Mouse (Mus musculus) midbrain, embryonic 14.5 days (tissue): ENCODE results near the gene Qrsl1. TPM values are rescaled to one million over a fixed set of nuclear protein-coding genes. Genes with fewer than 3 reads are reported as not detected.

Experiments
- ATAC-seq: fragments of 200-750 bp; cut with Nextera tagmentation; 2 replicates; pipeline ENCODE4 v1.8.0; 2017; ENCODE audit warnings: moderate number of reproducible peaks, moderate library complexity; ENCODE audit not compliant: low FRiP score, low TSS enrichment
- DNase-seq: peaks from one replicate; pipeline ENCODE4 v3.0.0-alpha.2; 2015
- H3K27ac ChIP-seq: fragments of 300-500 bp; sonication (generic); replicated peaks from 2 replicates; pipeline ENCODE4 v1.5.1; 2014; ENCODE audit warnings: mild to moderate bottlenecking, low read depth, low read length, moderate library complexity
- H3K27me3 ChIP-seq: fragments of 300-500 bp; sonication (generic); 2 replicates; pipeline ENCODE4 v1.6.1; 2014; ENCODE audit warnings: low read length, control low read depth, mixed read lengths; ENCODE audit not compliant: control insufficient read depth, insufficient read depth
- H3K36me3 ChIP-seq: fragments of 300-500 bp; sonication (generic); 2 replicates; pipeline ENCODE4 v1.6.1; 2014; ENCODE audit warnings: low read length, control low read depth; ENCODE audit not compliant: control insufficient read depth, insufficient read depth
- H3K4me1 ChIP-seq: fragments of 300-500 bp; sonication (generic); 2 replicates; pipeline ENCODE4 v1.6.1; 2014; ENCODE audit warnings: mild to moderate bottlenecking, antibody characterized with exemption, low read length, control low read depth; ENCODE audit not compliant: control insufficient read depth, insufficient read depth
- H3K4me2 ChIP-seq: fragments of 300-500 bp; sonication (generic); 2 replicates; pipeline ENCODE4 v1.6.1; 2014; ENCODE audit warnings: mild to moderate bottlenecking, low read length, moderate library complexity
- H3K4me3 ChIP-seq: fragments of 300-500 bp; sonication (generic); replicated peaks from 2 replicates; pipeline ENCODE4 v1.5.1; 2014; ENCODE audit warnings: low read depth, low read length
- H3K9ac ChIP-seq: fragments of 300-500 bp; sonication (generic); replicated peaks from 2 replicates; pipeline ENCODE4 v1.6.1; 2014; ENCODE audit warnings: mild to moderate bottlenecking, low read length, moderate library complexity
- H3K9me3 ChIP-seq: fragments of 300-500 bp; sonication (generic); 2 replicates; pipeline ENCODE4 v1.6.1; 2016; ENCODE audit warnings: low read length, control low read depth, mixed read lengths; ENCODE audit not compliant: control insufficient read depth
- WGBS: fragments of 180-500 bp; shearing (Covaris S2); extraction: QIAGEN DNeasy Blood & Tissue Kit; methylation state at CpG from one replicate; pipeline ENCODE4 v1.1.7; 2014; 5-methylcytosine and 5-hydroxymethylcytosine counted together
- polyA plus RNA-seq: library from polyadenylated mRNA; unstranded; fragments of >200 nt; fragmentation: Nextera tagmentation; extraction: Ambion mirVana; gene quantifications from 2 replicates; pipeline ENCODE4 v1.2.1, GENCODE M21; 2014

The Qrsl1 gene
- polyA plus RNA-seq, 1 experiment from 2014 or later = 24.2 TPM

- DNase-seq = no peak
These were observed 73.4 kb downstream of the Qrsl1 start for GRCm38 (mm10) chr10:43827958-43828685.

GRCm38 (mm10) chr10:43826773-43827621, 74.5 kb downstream of the Qrsl1 start:
- ATAC-seq = no peak
- DNase-seq = no peak
- Histone ChIP-seq H3K36me3 (no peaks in the 10 kb centered on the region), H3K4me3 (no peak overlapping the region), H3K9ac (no peak overlapping the region), H3K4me2 (no peak overlapping the region), H3K4me1 (0 out of 2 replicates have a peak, but pooled peaks cover 4% of the 10 kb centered on the region), H3K27me3 (no peaks in the 10 kb centered on the region), H3K27ac (no peak overlapping the region), H3K9me3 (0 out of 2 replicates have a peak, but pooled peaks cover 3% of the 10 kb centered on the region)
- 84% methylated on average over 14 of the region's 14 CpGs for WGBS

More at GRCm38 (mm10) chr10:43827958-43828685, 73.4 kb downstream of the Qrsl1 start:
- Histone ChIP-seq H3K27ac (no peak overlapping the region), H3K9me3 (0 out of 2 replicates have a peak, but pooled peaks cover 3% of the 10 kb centered on the region), H3K4me2 (no peak overlapping the region), H3K4me1 (0 out of 2 replicates have a peak, but pooled peaks cover 4% of the 10 kb centered on the region), H3K36me3 (no peaks in the 10 kb centered on the region), H3K27me3 (no peaks in the 10 kb centered on the region), H3K4me3 (no peak overlapping the region), H3K9ac (no peak overlapping the region)
- ATAC-seq = no peak
- WGBS = 95% methylated on average over 10 of the region's 10 CpGs

- ATAC-seq (no peak), DNase-seq (no peak)
- 93% methylated on average over 6 of the region's 6 CpGs for WGBS
- H3K4me3 ChIP-seq = no peak overlapping the region
- no peak overlapping the region for H3K9ac ChIP-seq
- no peaks in the 10 kb centered on the region for H3K36me3 ChIP-seq
- 0 out of 2 replicates have a peak, but pooled peaks cover 3% of the 10 kb centered on the region for H3K9me3 ChIP-seq
- H3K27me3 ChIP-seq = no peaks in the 10 kb centered on the region
- H3K27ac ChIP-seq = no peak overlapping the region
- no peak overlapping the region for H3K4me2 ChIP-seq
- 0 out of 2 replicates have a peak, but pooled peaks cover 4% of the 10 kb centered on the region for H3K4me1 ChIP-seq
These were observed 75.8 kb downstream of the Qrsl1 start for GRCm38 (mm10) chr10:43825696-43826095.

- 88% methylated on average over 3 of the region's 3 CpGs for WGBS
These were observed 76.8 kb downstream of the Qrsl1 start for GRCm38 (mm10) chr10:43824713-43825112.

More at GRCm38 (mm10) chr10:43824713-43825112, 76.8 kb downstream of the Qrsl1 start:
- no peaks in the 10 kb centered on the region for H3K27me3 ChIP-seq
- H3K36me3 ChIP-seq = no peaks in the 10 kb centered on the region
- DNase-seq = no peak
- no peak for ATAC-seq
- no peaks in the 10 kb centered on the region for H3K4me1 ChIP-seq
- no peak overlapping the region for H3K9ac ChIP-seq
- H3K4me2 ChIP-seq = no peak overlapping the region
- 0 out of 2 replicates have a peak, but pooled peaks cover 3% of the 10 kb centered on the region for H3K9me3 ChIP-seq
- H3K27ac ChIP-seq = no peak overlapping the region
- H3K4me3 ChIP-seq = no peak overlapping the region

Other genes with a start within 250 kb of the Qrsl1 start
- 11.3 and 16.2 TPM in 2 replicates for gene Rtn4ip1, start 62 bp upstream of the Qrsl1 start, polyA plus RNA-seq
- 0.13 and 0.29 TPM in 2 replicates for gene Crybg1, start 247.1 kb upstream of the Qrsl1 start, polyA plus RNA-seq